Mouse (Mus musculus) forebrain, postnatal 0 days (tissue): ENCODE data around the gene Lag3. TPM values are rescaled to one million over a fixed set of nuclear protein-coding genes. Genes with fewer than 3 reads are reported as not detected.
A peak's percentile ranks its signal among the peaks of the same experiment; 100 is the strongest.
"Not testable (repeated sequence)": the region's sequence is repeated elsewhere in the genome, so short reads cannot be mapped to it uniquely, and the experiment has no call there.

Source experiments
- ATAC-seq: fragments of 200-750 bp; cut with Nextera tagmentation; 2 replicates; pipeline ENCODE4 v1.8.0; 2017; ENCODE audit warnings: mild to moderate bottlenecking, moderate library complexity
- DNase-seq: peaks from one replicate; pipeline ENCODE4 v3.0.0-alpha.2; 2015
- H3K27ac ChIP-seq: fragments of 300-500 bp; sonication (generic); 2 replicates; pipeline ENCODE4 v1.5.1; 2014; ENCODE audit warnings: low read depth, mild to moderate bottlenecking, antibody characterized with exemption, low read length, moderate library complexity, mixed read lengths
- H3K27me3 ChIP-seq: fragments of 300-500 bp; sonication (generic); 2 replicates; pipeline ENCODE4 v1.6.1; 2014; ENCODE audit warnings: mild to moderate bottlenecking, low read length, mixed read lengths; ENCODE audit not compliant: insufficient read depth
- H3K36me3 ChIP-seq: fragments of 300-500 bp; sonication (generic); 2 replicates; pipeline ENCODE4 v1.6.1; 2014; ENCODE audit warnings: mild to moderate bottlenecking, moderate library complexity; ENCODE audit not compliant: insufficient read depth
- H3K4me1 ChIP-seq: fragments of 300-500 bp; sonication (generic); 2 replicates; pipeline ENCODE4 v1.6.1; 2014; ENCODE audit warnings: antibody characterized with exemption; ENCODE audit not compliant: insufficient read depth
- H3K4me2 ChIP-seq: fragments of 300-500 bp; sonication (generic); 2 replicates; pipeline ENCODE4 v1.6.1; 2014; ENCODE audit warnings: low read depth, mild to moderate bottlenecking, moderate library complexity
- H3K4me3 ChIP-seq: fragments of 300-500 bp; sonication (generic); 2 replicates; pipeline ENCODE4 v1.5.1; 2014; ENCODE audit warnings: low read depth, low read length, mixed read lengths
- H3K9ac ChIP-seq: fragments of 300-500 bp; sonication (generic); 2 replicates; pipeline ENCODE4 v1.6.1; 2014; ENCODE audit warnings: mild to moderate bottlenecking
- H3K9me3 ChIP-seq: fragments of 300-500 bp; sonication (generic); 2 replicates; pipeline ENCODE4 v1.6.1; 2016; ENCODE audit warnings: low read length
- CTCF ChIP-seq: sonication (generic); IDR thresholded peaks from 2 replicates; pipeline ENCODE4 v1.5.1; 2016; ENCODE audit warnings: antibody characterized with exemption, control low read depth, low read depth
- WGBS: fragments of 180-500 bp; shearing (Covaris S2); extraction: QIAGEN DNeasy Blood & Tissue Kit; methylation state at CpG from one replicate; pipeline ENCODE4 v1.1.7; 2014; 5-methylcytosine and 5-hydroxymethylcytosine counted together
- polyA plus RNA-seq: library from polyadenylated mRNA; unstranded; fragments of >200 nt; fragmentation: Nextera tagmentation; extraction: Ambion mirVana; gene quantifications from 2 replicates; pipeline ENCODE4 v1.2.1, GENCODE M21; 2015
- total RNA-seq: library from RNA; depleted of rRNA; stranded (reverse); fragments of >200 nt; gene quantifications from 2 replicates; pipeline ENCODE4 v1.2.3, GENCODE M21; 2014

Lag3 gene
- total and polyA plus RNA-seq, 2 experiments from 2014 or later, result 1.9 to 3.9 TPM

DNA sequence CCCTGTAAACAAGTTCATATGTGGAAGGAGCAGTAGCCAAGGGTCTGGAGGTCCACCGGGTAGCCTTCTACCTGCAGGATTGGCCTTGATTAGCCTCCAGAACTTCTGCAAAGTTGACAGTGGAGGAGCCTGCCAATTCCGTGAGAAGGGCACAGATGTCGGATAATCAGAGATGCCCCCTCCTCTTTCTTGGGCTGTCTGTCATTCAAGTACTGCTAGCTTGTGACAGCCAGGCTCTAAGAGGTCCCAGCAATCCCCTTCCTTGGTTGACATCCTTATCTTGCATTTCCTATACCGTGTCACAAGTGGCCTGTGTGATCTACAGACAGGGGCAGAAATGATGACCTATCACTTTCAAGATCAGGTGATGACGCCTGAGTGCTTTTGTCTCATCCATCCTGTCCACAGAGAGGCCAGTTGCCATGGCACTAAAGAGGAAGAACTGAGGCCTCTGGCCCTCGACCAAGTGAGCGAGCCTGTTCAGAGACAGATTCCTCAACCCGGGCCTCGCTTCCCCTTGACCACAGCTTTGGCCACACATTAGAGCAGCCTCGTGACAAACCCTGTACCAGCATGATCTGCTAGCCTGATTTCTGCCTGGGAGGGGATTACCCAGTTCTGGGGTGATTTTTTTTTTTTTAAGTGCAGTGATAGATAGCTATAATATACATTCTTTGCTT lies 10.6 kb downstream of the Lag3 start:
- TF ChIP-seq CTCF, result no peak
- Histone ChIP-seq H3K9me3 (no peaks in the 10 kb centered on the region), H3K4me2 (no peak overlapping the region), H3K27ac (no peak overlapping the region), H3K36me3 (no peaks in the 10 kb centered on the region), H3K27me3 (no peaks in the 10 kb centered on the region), H3K9ac (no peak overlapping the region), H3K4me3 (no peak overlapping the region), H3K4me1 (peaks cover 11% of the 10 kb centered on the region)
- ATAC-seq (no peak), DNase-seq (peak; percentile 9)
- 60% methylated on average over 10 of the region's 10 CpGs for WGBS

DNA sequence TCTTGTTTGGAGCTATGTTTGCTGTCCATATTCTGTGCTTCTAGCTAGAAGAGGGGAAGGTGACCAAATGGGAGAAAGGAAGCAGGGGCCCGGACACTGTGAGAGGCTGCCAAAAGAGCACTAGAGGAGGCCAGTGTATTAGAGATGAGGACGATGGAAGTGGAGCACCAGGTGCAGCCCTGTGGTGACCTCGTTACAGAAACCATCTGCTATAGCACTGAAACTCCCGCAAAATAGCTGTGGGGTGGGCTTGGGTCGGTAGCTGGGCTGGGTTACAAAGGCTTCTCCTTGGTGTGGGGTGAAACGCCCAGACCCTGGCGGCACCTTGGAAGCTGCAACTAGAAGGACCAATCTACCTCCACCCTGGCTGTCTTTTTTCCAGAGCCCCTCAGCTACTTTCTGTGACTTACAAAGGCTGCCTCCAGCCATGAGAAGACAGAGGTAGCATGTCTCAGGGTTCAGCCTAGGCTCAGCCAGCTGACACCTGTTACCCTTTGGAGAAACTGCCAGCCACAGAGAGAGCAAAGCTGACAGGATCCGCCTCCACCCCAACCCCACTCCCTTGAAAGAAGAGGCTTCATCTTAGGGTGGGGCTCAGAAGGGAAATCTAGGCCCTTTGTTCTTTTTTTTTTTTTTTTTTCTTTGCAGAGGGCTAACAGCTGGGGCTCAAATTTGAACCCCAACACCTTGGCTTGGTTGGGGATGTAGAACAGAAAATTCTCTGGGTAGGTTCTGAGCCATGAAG lies 11.3 kb downstream of the Lag3 start:
- H3K9ac ChIP-seq, result no peak overlapping the region
- H3K4me1 ChIP-seq, result peaks cover 11% of the 10 kb centered on the region
- ATAC-seq (no peak), DNase-seq (no peak)
- no peak overlapping the region for H3K27ac ChIP-seq
- 50% methylated on average over 8 of the region's 8 CpGs for WGBS
- TF ChIP-seq CTCF, result no peak
- H3K9me3 ChIP-seq, result no peaks in the 10 kb centered on the region
- no peak overlapping the region for H3K4me3 ChIP-seq
- no peaks in the 10 kb centered on the region for H3K27me3 ChIP-seq
- H3K4me2 ChIP-seq, result no peak overlapping the region
- no peaks in the 10 kb centered on the region for H3K36me3 ChIP-seq

DNA sequence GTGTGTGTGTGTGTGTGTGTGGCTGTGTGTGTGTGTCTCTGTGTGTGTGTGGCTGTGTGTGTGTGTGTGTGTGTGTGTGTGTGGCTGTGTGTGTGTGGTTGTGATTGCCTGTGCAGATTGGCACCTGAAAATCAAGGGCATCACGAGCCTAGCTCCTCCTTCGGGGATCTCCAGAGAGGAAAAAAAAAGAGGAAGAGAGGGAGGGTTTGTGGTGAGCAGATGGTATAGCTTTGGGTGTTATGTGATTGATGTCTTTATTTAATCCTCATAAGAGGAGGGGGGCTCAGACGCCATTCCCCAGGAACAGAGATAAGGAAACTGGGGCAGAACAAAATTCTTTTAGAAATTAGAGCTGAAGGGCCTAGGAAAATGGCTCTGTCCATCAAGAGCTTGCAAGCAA lies 13.1 kb downstream of the Lag3 start:
- H3K9ac ChIP-seq, result no peak overlapping the region
- no peaks in the 10 kb centered on the region for H3K9me3 ChIP-seq
- H3K27me3 ChIP-seq, result no peaks in the 10 kb centered on the region
- H3K4me3 ChIP-seq, result no peak overlapping the region
- no peak overlapping the region for H3K4me2 ChIP-seq
- DNase-seq (no peak), ATAC-seq (peak; percentile 19; the same call in 1 of the 2 replicates)
- H3K27ac ChIP-seq, result no peak overlapping the region
- no peaks in the 10 kb centered on the region for H3K36me3 ChIP-seq
- 0 out of 2 replicates have a peak, but pooled peaks cover 5% of the 10 kb centered on the region for H3K4me1 ChIP-seq
- 40% methylated on average over 3 of the region's 3 CpGs for WGBS
- TF ChIP-seq CTCF, result no peak

- not testable (repeated sequence) for H3K9ac ChIP-seq, H3K9me3 ChIP-seq
- 96% methylated on average over 2 of the region's 2 CpGs for WGBS
These were observed 17.4 kb downstream of the Lag3 start for GRCm38 (mm10) chr6:124894113-124894512.

GRCm38 (mm10) chr6:124890997-124891396 lies 20.5 kb downstream of the Lag3 start:
- Histone ChIP-seq H3K4me2 (no peak overlapping the region), H3K27ac (no peak overlapping the region), H3K27me3 (no peaks in the 10 kb centered on the region), H3K36me3 (no peaks in the 10 kb centered on the region), H3K4me3 (no peak overlapping the region), H3K9ac (no peak overlapping the region), H3K4me1 (no peaks in the 10 kb centered on the region), H3K9me3 (no peaks in the 10 kb centered on the region)
- DNase-seq (no peak), ATAC-seq (no peak)
- TF ChIP-seq CTCF, result no peak
- 68% methylated on average over 6 of the region's 6 CpGs for WGBS

More at GRCm38 (mm10) chr6:124894113-124894512, 17.4 kb downstream of the Lag3 start:
- H3K4me2 ChIP-seq, H3K4me1 ChIP-seq, H3K27me3 ChIP-seq, DNase-seq, H3K36me3 ChIP-seq, H3K4me3 ChIP-seq, H3K27ac ChIP-seq, ATAC-seq: not testable (repeated sequence)

DNA sequence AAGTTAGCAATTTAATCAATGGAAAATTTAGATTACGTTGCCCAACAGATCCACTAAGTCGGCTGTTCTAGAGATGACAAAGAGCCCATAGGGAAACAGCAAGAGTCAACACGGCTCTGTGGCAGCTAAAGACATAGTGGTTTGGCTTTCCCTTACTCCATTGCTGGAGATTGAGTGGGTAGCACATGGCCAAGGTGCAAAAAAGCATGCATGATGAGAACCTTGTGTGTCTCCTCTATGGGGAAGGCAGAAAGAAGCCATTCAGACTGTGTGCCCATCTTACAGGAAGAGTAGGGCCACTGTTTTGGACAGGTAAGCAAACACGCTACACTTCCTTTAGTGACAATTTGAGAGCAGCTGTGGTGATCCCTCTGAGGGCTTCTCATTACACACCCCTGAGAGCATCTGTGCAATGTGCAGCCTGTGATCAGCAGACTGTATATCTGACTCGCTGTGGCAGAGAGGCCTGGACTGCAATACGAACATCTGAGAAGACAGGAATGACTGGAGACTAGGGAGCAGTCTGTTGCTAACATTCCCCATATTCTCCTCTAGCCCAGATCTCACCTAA lies 22.9 kb downstream of the Lag3 start:
- TF ChIP-seq CTCF, result no peak
- DNase-seq (no peak), ATAC-seq (no peak)
- H3K4me3 ChIP-seq, result no peak overlapping the region
- H3K9me3 ChIP-seq, result no peaks in the 10 kb centered on the region
- no peak overlapping the region for H3K4me2 ChIP-seq
- H3K4me1 ChIP-seq, result no peaks in the 10 kb centered on the region
- no peaks in the 10 kb centered on the region for H3K36me3 ChIP-seq
- no peaks in the 10 kb centered on the region for H3K27me3 ChIP-seq
- WGBS, result 91% methylated on average over 6 of the region's 6 CpGs
- H3K27ac ChIP-seq, result no peak overlapping the region
- H3K9ac ChIP-seq, result no peak overlapping the region

DNA sequence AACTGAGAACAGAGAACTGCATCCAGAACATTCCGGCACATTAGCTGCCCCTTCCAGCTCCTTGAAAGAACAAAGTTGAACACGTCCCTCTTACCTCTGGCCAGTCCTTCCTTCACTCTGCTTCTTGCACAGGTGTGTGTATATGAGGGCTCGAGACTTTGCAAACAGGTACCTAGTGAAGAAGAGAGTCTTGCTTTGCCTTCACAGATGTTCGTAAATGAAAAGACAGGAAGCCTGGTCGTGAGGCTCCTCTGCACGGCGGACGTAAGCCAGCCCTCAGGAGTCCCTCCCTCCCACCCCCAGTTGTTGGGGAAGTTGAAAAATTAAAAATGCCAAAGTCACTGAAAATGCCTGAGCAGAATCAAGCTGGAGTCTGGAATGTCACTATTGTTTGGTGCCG lies 23.5 kb downstream of the Lag3 start, which contains the start of gene Cd4:
TSS of gene Cd4 (minus strand) at position 236 of the 400 bp plus-strand sequence.
- no peak for ATAC-seq
- no peak for DNase-seq
- no peak for TF ChIP-seq CTCF
- Histone ChIP-seq H3K27ac (no peak within 1 kb of the TSS), H3K36me3 (no peaks in the 10 kb centered on the region), H3K4me2 (no peak within 1 kb of the TSS), H3K4me1 (no peaks in the 10 kb centered on the region), H3K4me3 (no peak within 1 kb of the TSS), H3K9ac (no peak within 1 kb of the TSS), H3K9me3 (no peaks in the 10 kb centered on the region), H3K27me3 (no peaks in the 10 kb centered on the region)
- 93% methylated on average over 9 of the region's 9 CpGs for WGBS
